In genomic region chr11:109654581-109654980, GRCm38 (mm10) we compare ENCODE assay signal across 22 mouse cellular contexts.
"Had no signal": no experiment of that assay in that cellular context is flagged by ENCODE, and none has a peak within 500 bp of the region (broad histone marks: within the 10 kb centered on the region; RNA-seq: fewer than 3 reads in every experiment).

No protein-coding gene starts in this region.

- ATAC-seq: hindbrain, embryonic 16.5 days; inflammation-experienced regulatory T-cells, adult 6 months; intestine, embryonic 15.5 days; intestine, postnatal 0 days; liver, embryonic 12.5 days had no signal

- H3K4me3 ChIP-seq: hindbrain, embryonic 10.5 days; hindbrain, embryonic 12.5 days; intestine, embryonic 15.5 days; limb, embryonic 10.5 days; limb, embryonic 12.5 days; liver, embryonic 12.5 days had no signal

- H3K9me3 ChIP-seq: heart, embryonic 12.5 days; hindbrain, embryonic 10.5 days; hindbrain, embryonic 12.5 days; intestine, embryonic 15.5 days; limb, embryonic 10.5 days; limb, embryonic 12.5 days; liver, embryonic 12.5 days had no signal

- H3K27me3 ChIP-seq: heart, embryonic 12.5 days; hindbrain, embryonic 12.5 days; intestine, embryonic 15.5 days; limb, embryonic 12.5 days; liver, embryonic 12.5 days had no signal

- DNase-seq: gastrocnemius, postnatal 10 days; gastrocnemius, postnatal 25 days; heart, adult 2 months; heart, postnatal 10 days; heart, postnatal 4 days; kidney, adult 18-20 months; kidney, adult 8-10 months; kidney, postnatal 10 days; kidney, postnatal 25 days; kidney, postnatal 4 days had no signal

- H3K27ac ChIP-seq: heart, adult 2 months; hindbrain, embryonic 10.5 days; hindbrain, embryonic 12.5 days; hindbrain, embryonic 14.5 days; intestine, embryonic 15.5 days; left cerebral cortex, adult 2 months; limb, embryonic 10.5 days; limb, embryonic 12.5 days; liver, embryonic 12.5 days had no signal
